Mouse (Mus musculus): ENCODE results near the gene Slc36a4.

DNA sequence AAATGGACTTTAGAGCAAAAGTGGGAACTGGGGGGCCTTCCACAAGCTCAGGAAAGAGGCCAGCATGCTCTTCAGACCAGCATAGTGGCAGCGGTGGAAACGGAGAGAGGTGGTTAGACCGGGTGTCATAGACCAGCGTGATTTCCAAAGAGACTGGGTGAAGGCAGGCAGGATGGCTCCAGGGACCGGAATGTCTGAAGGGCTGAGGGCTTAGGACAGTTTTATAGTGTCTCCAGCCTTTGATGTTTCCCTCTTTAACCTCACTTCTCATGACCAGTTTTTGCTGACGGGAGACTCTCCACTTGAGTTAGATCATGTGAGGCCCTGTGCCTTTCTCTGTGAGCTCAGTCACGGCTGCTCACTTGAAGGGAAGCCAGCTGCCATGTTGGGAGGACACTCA, 2.1 kb downstream of the Slc36a4 start:
- TF ChIP-seq POLR2A (IDR thresholded peaks at IDR 0.05; ENCODE audit: low read depth, low read length): no peak
- no peak for TF ChIP-seq CTCF (IDR thresholded peaks at IDR 0.05; ENCODE audit: extremely low read depth, insufficient read depth, insufficient read length, insufficient replicate concordance)
